Comparison of ENCODE assay signal across 9 mouse cellular contexts in genomic region chr2:169158005-169158673, GRCm38 (mm10).
DNase-seq lines count a peak whose midpoint lies in the region; ATAC-seq and TF ChIP-seq lines count a peak whose summit lies in the region.
"Had no signal": no experiment of that assay in that cellular context is flagged by ENCODE, and none has a peak within 500 bp of the region (broad histone marks: within the 10 kb centered on the region; RNA-seq: fewer than 3 reads in every experiment).

No protein-coding gene starts in this region.

- no peak for TF ChIP-seq CTCF in kidney, adult 2 months (conservative IDR thresholded peaks at IDR 0.05; ENCODE audit: insufficient read depth, insufficient read length, low read depth, low read length)

- peak; percentile 4 for DNase-seq in adrenal gland, postnatal 10 days
- no peak for DNase-seq in adrenal gland, adult 18-20 months (ENCODE audit: low spot score in 2 of 2)
- DNase-seq in kidney, adult 2 months, result no peak
- DNase-seq in kidney, postnatal 10 days, result peak; percentile 43
- no peak for DNase-seq in ovary, postnatal 36 days (ENCODE audit: low spot score)
- DNase-seq in right cerebral cortex, postnatal 4 days, result no peak
- DNase-seq: thymus, postnatal 14 days had no signal

- H3K9me3 ChIP-seq in kidney, embryonic 15.5 days (replicated peaks), result no peaks in the 10 kb centered on the region
- H3K9me3 ChIP-seq in neural tube, embryonic 13.5 days, result no peaks in the 10 kb centered on the region

- no peak for TF ChIP-seq POLR2A in kidney, adult 2 months (IDR thresholded peaks at IDR 0.05; ENCODE audit: low read depth, low read length)

- H3K9ac ChIP-seq in kidney, embryonic 15.5 days, result peak overlapping the region; percentile 3; the same call in 1 of the 2 replicates
- H3K9ac ChIP-seq in neural tube, embryonic 13.5 days, result peak overlapping the region; percentile 60

- H3K27ac ChIP-seq in kidney, embryonic 15.5 days, result peak overlapping the region; percentile 74
- no peak overlapping the region for H3K27ac ChIP-seq in kidney, adult 2 months (ENCODE audit: insufficient read depth, low read depth, low read length)
- H3K27ac ChIP-seq in neural tube, embryonic 13.5 days (replicated peaks), result peak overlapping the region; percentile 79

- peak; percentile 48; the same call in 1 of the 2 replicates for ATAC-seq in kidney, embryonic 15.5 days (replicated peaks; ENCODE audit: low FRiP score)
- ATAC-seq in neural tube, embryonic 13.5 days (ENCODE audit: low read depth), result no peak

- H3K36me3 ChIP-seq in kidney, embryonic 15.5 days, result no peaks in the 10 kb centered on the region
- no peaks in the 10 kb centered on the region for H3K36me3 ChIP-seq in kidney, adult 2 months (ENCODE audit: control insufficient read depth, insufficient read depth, low read length)
- no peaks in the 10 kb centered on the region for H3K36me3 ChIP-seq in neural tube, embryonic 13.5 days

- peaks cover 32% of the 10 kb centered on the region for H3K4me1 ChIP-seq in kidney, embryonic 15.5 days
- H3K4me1 ChIP-seq in kidney, adult 2 months (ENCODE audit: control insufficient read depth, insufficient read depth, low read length), result no peaks in the 10 kb centered on the region
- peaks cover 43% of the 10 kb centered on the region for H3K4me1 ChIP-seq in neural tube, embryonic 13.5 days (replicated peaks)

- no peaks in the 10 kb centered on the region for H3K27me3 ChIP-seq in kidney, embryonic 15.5 days
- H3K27me3 ChIP-seq in kidney, adult 2 months (replicated peaks; ENCODE audit: control insufficient read depth, insufficient read depth, low read length), result no peaks in the 10 kb centered on the region
- H3K27me3 ChIP-seq in neural tube, embryonic 13.5 days, result no peaks in the 10 kb centered on the region

- 12% methylated on average over 17 of the region's 17 CpGs for WGBS in kidney, embryonic 15.5 days
- 11% methylated on average over 17 of the region's 17 CpGs for WGBS in kidney, adult 2 months
- WGBS in neural tube, embryonic 13.5 days, result 28% methylated on average over 17 of the region's 17 CpGs

- peak overlapping the region; percentile 33 for H3K4me3 ChIP-seq in kidney, embryonic 15.5 days (replicated peaks)
- H3K4me3 ChIP-seq in kidney, adult 2 months (ENCODE audit: insufficient read depth, low read depth, low read length), result no peak overlapping the region
- peak overlapping the region; percentile 10 for H3K4me3 ChIP-seq in neural tube, embryonic 13.5 days

- H3K4me2 ChIP-seq in kidney, embryonic 15.5 days, result peak overlapping the region; percentile 65
- H3K4me2 ChIP-seq in neural tube, embryonic 13.5 days, result peak overlapping the region; percentile 45

Comparison
In these comparisons a context has a peak if more than half of its experiments do, and no peak if none do; other contexts are left out.
1. DNase-seq: peak in adrenal gland, postnatal 10 days (single experiment) and kidney, postnatal 10 days (single experiment); none in adrenal gland, adult 18-20 months (0 of 2), kidney, adult 2 months (single experiment), ovary, postnatal 36 days (single experiment) and right cerebral cortex, postnatal 4 days (single experiment).